Mouse (Mus musculus) cortical plate, adult 2 months (tissue): Measurements from ENCODE around the gene Nat10. TPM values are rescaled to one million over a fixed set of nuclear protein-coding genes. Genes with fewer than 3 reads are reported as not detected.

Experiments
- H3K27ac ChIP-seq: fragments of 200-500 bp; 2 replicates; pipeline ENCODE4 v1.5.1; 2012; ENCODE audit warnings: low read length, control low read depth, inconsistent platforms; ENCODE audit not compliant: insufficient read depth
- H3K4me1 ChIP-seq: fragments of 200-500 bp; 2 replicates; pipeline ENCODE4 v1.6.1; 2011; ENCODE audit warnings: low read length; ENCODE audit not compliant: control insufficient read depth, insufficient read depth
- H3K4me3 ChIP-seq: fragments of 200-500 bp; 2 replicates; pipeline ENCODE4 v1.5.1; 2011; ENCODE audit warnings: mild to moderate bottlenecking, low read length, control low read depth; ENCODE audit not compliant: insufficient read depth
- CTCF ChIP-seq: fragments of 200-500 bp; IDR thresholded peaks from 2 replicates; pipeline ENCODE4 v1.5.1; 2011; ENCODE audit warnings: mild to moderate bottlenecking, control low read depth, low read length; ENCODE audit not compliant: insufficient read depth; ENCODE audit errors: extremely low read depth
- POLR2A ChIP-seq: fragments of 200-500 bp; IDR thresholded peaks from 2 replicates; pipeline ENCODE4 v1.6.1; 2011; ENCODE audit warnings: mild to moderate bottlenecking, low read length, control low read depth; ENCODE audit not compliant: insufficient read depth; ENCODE audit errors: extremely low read depth
- polyA plus RNA-seq: library from polyadenylated mRNA; depleted of rRNA; stranded (reverse); fragments of >200 nt; gene quantifications from 2 replicates; pipeline ENCODE4 v1.2.3, GENCODE M21; 2012

The Nat10 gene
- polyA plus RNA-seq, 1 experiment, result 45.3 TPM

DNA sequence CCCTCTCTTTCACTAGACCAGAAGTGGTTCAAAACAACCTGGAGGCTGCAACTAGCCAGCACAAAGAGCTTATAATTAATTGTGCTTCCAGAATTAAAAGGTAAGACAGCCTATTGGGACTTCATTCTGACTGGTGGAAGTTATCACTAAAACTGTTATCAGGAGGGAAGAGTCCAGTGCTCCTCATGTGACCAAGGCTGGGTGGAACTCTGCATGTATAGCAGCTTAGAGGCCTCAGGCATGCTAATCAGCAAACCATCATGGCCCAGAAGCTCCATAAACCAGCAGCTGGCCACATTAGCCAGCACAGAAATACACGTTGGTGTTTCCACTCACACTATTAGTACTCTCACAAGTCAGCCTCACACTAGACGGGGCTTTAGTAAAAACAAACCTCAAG lies 14.3 kb downstream of the Nat10 start:
- TF ChIP-seq POLR2A (no peak), CTCF (no peak)
- H3K4me3 ChIP-seq, result no peak overlapping the region
- H3K4me1 ChIP-seq, result no peaks in the 10 kb centered on the region; the same call in 1 of the 2 replicates
- no peak overlapping the region for H3K27ac ChIP-seq

DNA sequence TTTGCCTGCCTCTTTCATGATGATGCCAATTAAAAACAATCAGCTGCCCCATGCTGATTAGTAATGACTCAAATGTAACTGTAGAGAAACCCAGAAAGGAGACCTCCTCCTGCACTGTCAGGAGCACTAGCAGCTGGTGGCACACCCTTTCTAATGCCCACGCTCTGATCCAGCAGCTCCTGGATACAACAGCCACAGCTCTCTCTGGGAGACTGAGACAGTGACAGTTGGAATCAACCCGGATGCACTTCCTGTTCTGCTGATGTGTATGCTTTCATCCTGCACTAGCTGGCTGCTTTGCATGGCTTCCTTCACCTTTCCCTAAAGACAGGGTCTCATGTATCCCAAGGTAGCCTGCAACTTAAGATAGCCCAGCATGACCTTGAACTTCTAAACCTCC lies 15.0 kb downstream of the Nat10 start:
- no peak overlapping the region for H3K4me3 ChIP-seq
- no peak for TF ChIP-seq POLR2A
- no peak for TF ChIP-seq CTCF
- no peak overlapping the region for H3K27ac ChIP-seq
- no peaks in the 10 kb centered on the region; the same call in 1 of the 2 replicates for H3K4me1 ChIP-seq

DNA sequence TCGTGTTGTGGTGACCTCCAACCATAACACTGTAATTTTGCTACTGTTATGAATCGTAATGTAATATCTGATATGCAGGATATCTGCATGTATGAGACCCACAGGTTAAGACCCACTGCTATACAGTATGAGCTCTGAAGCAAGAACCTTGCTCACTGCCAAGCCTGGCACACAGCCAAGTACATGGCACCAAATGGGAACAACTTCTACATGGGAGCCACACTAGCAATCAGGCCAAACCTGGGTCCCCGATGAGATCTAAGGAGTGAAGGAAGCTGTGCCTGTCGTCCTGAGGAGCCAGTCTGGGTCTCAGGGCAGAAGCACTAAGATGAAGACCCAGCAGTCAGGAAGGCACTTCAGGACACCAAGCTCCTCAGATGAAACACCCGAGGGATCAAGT lies 15.6 kb downstream of the Nat10 start:
- H3K4me3 ChIP-seq, result no peak overlapping the region
- TF ChIP-seq POLR2A (no peak), CTCF (no peak)
- no peak overlapping the region for H3K27ac ChIP-seq
- no peaks in the 10 kb centered on the region; the same call in 1 of the 2 replicates for H3K4me1 ChIP-seq

DNA sequence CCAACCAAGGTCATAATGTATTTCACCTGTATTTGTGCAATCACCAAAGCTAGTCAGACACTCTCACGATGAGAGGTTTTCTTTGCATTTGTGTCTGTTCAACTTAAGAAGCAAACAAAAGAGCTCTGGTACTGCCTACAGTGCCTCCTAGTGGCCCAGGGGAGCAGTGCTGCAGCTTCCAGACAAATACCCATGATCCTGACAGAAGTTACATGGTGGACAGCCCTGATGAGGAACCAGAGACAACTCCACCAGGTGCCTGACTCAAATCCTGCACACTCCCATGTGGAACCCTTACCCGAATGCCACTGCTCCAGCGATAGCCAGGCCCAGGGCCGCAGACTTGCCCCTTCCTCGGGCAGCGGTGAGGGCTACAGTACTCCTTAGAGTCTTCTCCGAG lies 17.1 kb downstream of the Nat10 start:
- no peak overlapping the region for H3K27ac ChIP-seq
- no peak overlapping the region for H3K4me3 ChIP-seq
- TF ChIP-seq POLR2A, result no peak
- TF ChIP-seq CTCF, result peak; percentile 74
- no peaks in the 10 kb centered on the region; the same call in 1 of the 2 replicates for H3K4me1 ChIP-seq

DNA sequence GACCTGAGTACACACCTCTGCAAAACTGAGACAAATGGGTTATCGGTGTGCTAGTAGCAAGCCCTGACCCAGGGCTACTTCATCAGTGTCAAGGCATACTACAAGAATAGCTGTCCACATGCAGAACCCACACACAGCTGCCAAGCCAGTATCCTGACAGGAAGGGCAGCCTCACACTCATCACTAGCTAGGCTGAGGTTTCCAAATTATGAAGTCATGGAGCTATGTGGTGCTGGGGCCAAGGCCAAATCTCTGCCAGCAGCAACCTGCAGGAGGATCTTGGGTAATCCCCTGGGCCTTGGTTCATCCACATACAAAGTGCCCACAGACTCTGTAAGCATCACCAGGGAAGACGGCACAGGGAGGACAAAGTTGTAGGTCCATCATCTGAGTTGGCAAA lies 17.5 kb downstream of the Nat10 start:
- no peak overlapping the region for H3K4me3 ChIP-seq
- H3K27ac ChIP-seq, result no peak overlapping the region
- no peaks in the 10 kb centered on the region; the same call in 1 of the 2 replicates for H3K4me1 ChIP-seq
- TF ChIP-seq CTCF (no peak), POLR2A (no peak)

DNA sequence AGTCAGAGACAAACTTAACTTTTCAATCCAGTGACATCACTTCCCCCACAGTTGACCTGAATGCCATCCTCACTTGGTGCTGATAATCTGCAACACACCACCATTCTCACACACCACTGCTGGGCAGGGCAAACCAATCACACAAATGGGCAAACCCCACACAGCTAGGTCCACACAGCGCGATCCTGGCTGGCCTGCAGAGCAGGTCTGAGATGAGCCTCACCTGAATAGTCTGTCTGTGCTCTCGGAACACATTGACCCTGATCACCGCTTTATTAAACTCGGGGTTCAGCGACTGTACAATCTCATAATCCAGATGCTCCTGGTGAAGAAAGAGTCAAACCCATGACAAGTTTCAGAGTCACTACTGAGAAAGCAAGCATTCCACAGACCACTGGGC lies 18.2 kb downstream of the Nat10 start:
- no peak for TF ChIP-seq CTCF
- no peak for TF ChIP-seq POLR2A
- no peak overlapping the region for H3K4me3 ChIP-seq
- no peak overlapping the region for H3K27ac ChIP-seq
- no peaks in the 10 kb centered on the region; the same call in 1 of the 2 replicates for H3K4me1 ChIP-seq

DNA sequence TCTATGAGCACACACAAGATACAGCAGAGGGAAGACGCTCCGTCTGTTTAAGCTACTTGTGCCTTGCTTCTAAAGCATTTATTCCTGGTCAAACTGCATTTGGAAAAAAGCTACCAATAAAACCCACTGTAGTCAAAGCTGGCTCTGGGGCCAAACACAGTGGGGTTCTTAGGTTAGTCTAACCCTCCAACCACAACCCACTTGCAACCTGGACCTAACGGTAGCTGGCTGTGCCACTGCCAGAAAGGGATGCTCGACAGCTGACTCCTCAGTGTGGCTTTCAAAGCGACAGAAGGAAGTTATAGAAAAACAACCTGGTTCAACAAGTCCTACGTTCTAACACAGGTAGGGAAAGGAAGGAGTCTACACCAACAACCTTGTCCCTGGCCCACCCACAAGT lies 29.6 kb downstream of the Nat10 start:
- no peak overlapping the region for H3K27ac ChIP-seq
- TF ChIP-seq POLR2A (no peak), CTCF (no peak)
- H3K4me1 ChIP-seq, result no peaks in the 10 kb centered on the region; the same call in 1 of the 2 replicates
- H3K4me3 ChIP-seq, result no peak overlapping the region

DNA sequence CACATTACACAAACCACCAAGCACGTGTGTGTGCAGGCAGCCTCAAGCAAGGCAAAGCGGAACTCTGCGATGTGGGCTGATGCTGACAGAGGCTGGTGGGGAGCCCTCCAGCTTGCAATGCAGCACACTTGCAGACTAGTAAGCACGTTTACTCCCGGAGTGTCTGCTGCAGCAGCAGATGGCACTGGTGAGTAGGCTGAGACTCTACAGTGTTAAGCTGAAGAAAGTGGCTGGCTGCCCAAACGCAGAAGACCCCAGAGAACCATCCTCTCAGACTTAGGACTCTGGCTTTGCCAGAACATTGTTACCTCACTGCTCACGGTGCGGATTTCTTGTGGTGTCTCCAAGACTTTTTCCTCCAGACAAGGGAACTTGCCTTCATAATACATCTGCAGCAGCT lies 30.1 kb downstream of the Nat10 start:
- TF ChIP-seq CTCF (peak; percentile 20; the same call in 1 of the 2 replicates), POLR2A (no peak)
- Histone ChIP-seq H3K4me1 (no peaks in the 10 kb centered on the region; the same call in 1 of the 2 replicates), H3K27ac (no peak overlapping the region), H3K4me3 (no peak overlapping the region)

DNA sequence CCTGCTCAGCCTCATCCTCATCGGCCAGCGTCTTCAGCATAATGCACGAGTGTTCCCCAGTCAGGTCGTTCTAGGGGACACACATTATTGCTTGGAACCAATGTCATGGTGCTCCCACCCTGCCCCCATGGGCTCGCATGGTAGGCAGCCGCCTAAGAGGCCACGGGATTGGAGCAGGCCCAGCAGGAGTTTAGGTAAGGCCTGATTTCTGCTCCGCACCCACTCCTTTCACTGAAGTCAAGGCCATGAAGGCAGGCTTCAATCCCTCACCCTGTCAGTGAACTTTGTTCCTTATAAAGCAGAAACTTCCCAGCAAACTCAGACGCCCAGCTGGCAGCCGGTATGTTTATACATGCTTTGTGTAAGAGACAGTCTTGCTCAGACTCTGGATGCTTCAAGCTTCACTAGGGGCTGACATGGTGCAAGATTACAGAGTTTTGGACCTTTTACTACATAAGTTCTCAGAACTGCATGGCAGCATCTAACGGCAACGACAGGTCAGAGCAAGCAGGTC lies 33.0 kb downstream of the Nat10 start:
- Histone ChIP-seq H3K4me3 (no peak overlapping the region), H3K27ac (no peak overlapping the region), H3K4me1 (no peaks in the 10 kb centered on the region; the same call in 1 of the 2 replicates)
- TF ChIP-seq CTCF (no peak), POLR2A (no peak)

DNA sequence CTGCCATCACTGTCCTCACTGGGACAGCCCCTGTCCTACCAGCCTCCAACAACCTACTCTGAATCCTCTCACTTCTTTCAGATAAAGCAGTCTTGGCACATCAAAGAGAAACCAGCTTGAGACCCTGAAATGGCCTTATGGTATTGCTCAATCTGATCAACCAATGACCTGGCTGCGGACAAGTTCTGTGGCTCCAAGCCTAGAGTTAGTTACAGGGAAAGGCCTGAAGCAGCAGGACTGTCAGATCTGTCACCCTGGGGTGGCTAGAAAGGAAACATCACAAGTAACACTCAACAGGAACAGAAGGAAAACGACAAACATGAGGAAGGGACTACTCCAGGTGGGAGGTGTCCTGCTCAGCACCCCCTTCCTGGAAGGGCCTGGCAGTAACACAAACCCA lies 36.5 kb downstream of the Nat10 start:
- Histone ChIP-seq H3K4me1 (no peaks in the 10 kb centered on the region), H3K27ac (no peak overlapping the region), H3K4me3 (no peak overlapping the region)
- TF ChIP-seq POLR2A (no peak), CTCF (no peak)
